Mouse (Mus musculus) 3134 (cell line): Measurements from ENCODE around the gene Nfe2l2.

ENCODE experiments used
- DNase-seq: peaks from one replicate; pipeline ENCODE4 v3.0.0-alpha.2; 2011; ENCODE audit warnings: low spot score; ENCODE audit not compliant: insufficient read length; ENCODE audit errors: extremely low read depth

The Nfe2l2 gene

GRCm38 (mm10) chr2:75704234-75705161 lies at the start of gene Nfe2l2:
Gene Nfe2l2 (minus strand): TSS chr2:75704641.
- DNase-seq, result peak; percentile 99

- no peak for DNase-seq
These were observed 48.1 kb upstream of the Nfe2l2 start for GRCm38 (mm10) chr2:75752306-75753175.

GRCm38 (mm10) chr2:75751896-75752295 lies 47.5 kb upstream of the Nfe2l2 start:
- no peak for DNase-seq

- DNase-seq, result no peak
These were observed 46.4 kb upstream of the Nfe2l2 start for GRCm38 (mm10) chr2:75750869-75751268.

- DNase-seq, result no peak
These were observed 45.7 kb upstream of the Nfe2l2 start for GRCm38 (mm10) chr2:75750043-75750718.

DNA sequence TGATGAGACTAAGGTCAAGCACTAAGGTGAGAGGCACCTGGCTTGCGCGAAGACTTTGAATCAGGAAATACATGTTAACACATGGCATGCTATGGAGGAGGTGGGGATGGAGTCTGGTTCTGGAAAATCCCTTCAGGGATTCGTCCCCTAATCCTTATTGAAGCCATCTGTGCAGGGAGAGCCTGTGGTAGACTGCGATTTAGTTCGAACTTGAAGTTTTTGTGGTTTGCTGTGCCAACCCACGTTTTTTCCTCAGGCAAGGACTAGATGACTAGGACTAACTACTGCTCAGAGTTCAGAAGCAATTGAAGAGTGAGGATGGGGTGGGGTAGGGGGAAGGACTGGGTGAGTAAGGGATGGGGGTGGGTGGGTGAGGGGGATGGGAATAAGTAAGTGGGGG lies 44.4 kb upstream of the Nfe2l2 start:
- no peak for DNase-seq

DNA sequence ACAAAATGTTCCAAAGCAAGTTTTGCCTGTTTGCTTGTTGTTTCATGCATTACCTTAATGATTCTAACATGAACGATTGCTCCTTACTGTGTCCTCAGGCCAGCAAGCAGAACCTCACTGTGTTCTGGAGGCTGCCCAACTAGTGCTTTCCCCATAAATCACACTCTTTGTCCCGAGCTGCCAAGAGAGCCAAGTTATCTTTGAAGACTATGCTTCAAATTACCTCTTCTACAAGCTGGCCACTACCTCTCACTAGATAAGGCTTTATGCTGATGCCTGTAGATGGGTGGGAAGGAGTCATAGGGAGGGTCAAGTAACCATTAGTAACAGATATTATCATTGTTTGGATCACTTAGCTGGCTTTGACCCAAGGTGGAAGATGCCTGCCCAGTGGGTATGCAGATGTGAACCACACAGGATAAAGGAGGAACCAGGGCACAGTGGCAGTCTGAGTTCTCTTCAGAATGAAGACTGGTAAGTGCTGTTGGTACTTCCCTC lies 32.6 kb upstream of the Nfe2l2 start:
- DNase-seq, result no peak

DNA sequence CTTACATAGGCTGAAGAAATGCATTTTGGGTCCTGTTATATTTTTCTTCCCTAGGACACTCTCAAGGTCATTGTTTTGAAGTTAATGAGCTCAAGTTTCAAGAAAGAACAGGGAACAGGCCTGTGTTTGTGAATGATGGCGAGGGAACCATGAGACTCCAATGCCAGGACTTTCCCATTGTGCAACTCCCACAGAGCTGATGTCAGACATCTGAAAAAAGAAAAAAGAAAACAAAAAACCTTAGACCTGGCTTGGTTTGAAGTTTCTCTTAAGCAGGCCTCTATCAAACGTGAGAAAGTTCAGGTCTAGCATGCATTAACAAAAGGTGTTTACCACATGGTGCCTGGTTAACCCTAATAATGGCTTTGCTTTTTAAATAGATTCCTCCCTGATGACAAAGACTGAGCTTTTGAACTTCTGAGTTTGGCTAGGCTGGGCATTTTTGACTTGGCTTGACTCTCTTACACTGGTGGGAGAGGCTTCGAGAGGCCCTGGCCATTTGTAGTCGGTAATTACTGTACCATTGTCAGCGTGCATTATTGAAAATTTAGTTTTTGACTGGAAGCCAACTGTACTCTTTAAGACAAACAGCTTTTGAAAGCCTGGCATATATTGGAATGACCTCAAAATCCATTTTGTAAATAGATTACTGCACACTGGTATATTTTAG lies 29.9 kb upstream of the Nfe2l2 start:
- no peak for DNase-seq

- no peak for DNase-seq
These were observed 28.7 kb upstream of the Nfe2l2 start for GRCm38 (mm10) chr2:75733177-75733576.

DNA sequence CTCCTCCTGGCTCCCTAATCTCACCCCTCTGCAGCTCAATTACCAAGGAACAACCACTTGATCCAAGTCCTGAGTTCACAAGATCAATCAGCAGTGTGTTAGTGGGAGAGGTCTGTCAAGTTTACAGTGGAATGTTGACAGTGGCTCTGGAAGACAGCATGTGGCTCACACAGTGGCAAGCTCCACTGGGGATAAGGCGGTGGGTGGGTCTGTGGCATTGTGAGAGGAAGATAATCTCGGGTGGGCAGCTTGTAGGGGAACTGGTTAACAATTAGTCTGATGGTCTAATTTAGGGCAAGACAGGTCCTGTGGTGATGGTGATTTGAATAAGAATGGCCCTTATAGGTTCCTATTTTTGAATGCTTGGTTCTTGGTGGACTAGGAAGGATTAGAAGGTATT lies 27.5 kb upstream of the Nfe2l2 start:
- DNase-seq, result no peak

DNA sequence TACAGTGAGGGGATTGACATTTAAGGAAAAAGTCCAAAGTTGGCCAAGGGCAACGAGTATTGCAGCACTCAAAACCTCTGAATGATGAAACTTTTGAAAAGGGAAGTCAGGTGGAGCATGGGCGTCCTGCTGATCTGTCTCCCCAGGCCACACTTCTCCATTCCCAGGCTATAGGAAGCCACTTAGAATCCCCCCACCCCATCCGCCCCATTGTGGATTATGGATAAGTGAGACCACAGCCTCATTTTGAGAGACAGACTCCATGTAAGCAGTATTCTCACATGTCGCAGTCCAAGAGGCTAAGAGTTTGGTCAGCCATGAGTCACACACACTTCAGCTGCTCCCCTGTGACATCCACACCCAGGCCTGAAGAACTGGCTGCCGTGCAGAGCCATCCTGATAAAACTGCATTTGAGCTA lies 26.8 kb upstream of the Nfe2l2 start:
- DNase-seq, result peak; percentile 30

DNA sequence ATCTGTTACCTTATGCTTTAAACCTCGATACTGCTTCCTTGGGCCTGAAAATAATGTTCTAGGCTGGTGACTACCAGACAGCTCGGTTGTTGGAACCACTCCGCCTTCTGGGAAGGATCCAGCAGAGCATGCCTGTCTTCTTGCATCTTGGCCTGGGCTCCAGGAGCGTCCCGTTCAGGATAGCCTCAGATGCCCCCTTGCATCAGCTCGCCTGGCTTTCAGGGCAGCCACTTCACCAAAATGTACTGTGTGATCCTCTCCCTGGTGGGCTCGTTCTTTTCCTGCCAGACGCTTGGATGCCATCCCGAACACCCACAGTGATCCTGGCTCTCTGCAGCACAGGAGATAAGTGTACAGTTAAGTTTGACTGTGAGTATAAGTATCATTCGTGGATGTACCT lies 25.6 kb upstream of the Nfe2l2 start:
- no peak for DNase-seq

DNA sequence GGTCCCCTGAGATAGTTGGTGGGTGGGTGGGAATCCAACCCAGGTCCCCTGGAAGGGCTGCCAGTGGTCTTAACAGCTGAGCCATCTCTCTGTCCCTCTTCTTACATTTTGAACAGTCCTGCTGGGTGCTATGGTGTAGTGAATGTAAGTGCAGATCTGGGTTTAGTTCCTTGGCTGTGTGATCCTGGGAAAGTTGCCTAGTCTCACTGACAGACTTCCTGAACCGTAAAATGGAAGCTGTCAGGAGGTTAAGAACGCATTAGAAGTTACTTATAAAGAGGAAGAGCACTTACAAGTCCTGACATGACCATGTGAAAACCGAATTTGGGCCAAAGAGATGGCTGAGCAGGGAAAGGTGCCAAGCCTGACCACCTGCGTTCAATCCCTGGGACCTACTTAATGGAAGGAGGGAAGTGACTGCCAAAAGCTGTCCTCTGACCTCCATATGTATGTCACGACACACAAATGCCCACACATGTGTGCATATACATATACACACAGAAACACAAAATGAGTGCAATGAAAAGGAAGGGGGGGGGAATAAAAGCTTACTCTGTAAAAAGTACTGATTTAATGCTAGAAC lies 20.5 kb upstream of the Nfe2l2 start:
- DNase-seq, result no peak

GRCm38 (mm10) chr2:75723481-75723880 lies 19.0 kb upstream of the Nfe2l2 start:
- no peak for DNase-seq

GRCm38 (mm10) chr2:75722893-75723292 lies 18.5 kb upstream of the Nfe2l2 start:
- no peak for DNase-seq

DNA sequence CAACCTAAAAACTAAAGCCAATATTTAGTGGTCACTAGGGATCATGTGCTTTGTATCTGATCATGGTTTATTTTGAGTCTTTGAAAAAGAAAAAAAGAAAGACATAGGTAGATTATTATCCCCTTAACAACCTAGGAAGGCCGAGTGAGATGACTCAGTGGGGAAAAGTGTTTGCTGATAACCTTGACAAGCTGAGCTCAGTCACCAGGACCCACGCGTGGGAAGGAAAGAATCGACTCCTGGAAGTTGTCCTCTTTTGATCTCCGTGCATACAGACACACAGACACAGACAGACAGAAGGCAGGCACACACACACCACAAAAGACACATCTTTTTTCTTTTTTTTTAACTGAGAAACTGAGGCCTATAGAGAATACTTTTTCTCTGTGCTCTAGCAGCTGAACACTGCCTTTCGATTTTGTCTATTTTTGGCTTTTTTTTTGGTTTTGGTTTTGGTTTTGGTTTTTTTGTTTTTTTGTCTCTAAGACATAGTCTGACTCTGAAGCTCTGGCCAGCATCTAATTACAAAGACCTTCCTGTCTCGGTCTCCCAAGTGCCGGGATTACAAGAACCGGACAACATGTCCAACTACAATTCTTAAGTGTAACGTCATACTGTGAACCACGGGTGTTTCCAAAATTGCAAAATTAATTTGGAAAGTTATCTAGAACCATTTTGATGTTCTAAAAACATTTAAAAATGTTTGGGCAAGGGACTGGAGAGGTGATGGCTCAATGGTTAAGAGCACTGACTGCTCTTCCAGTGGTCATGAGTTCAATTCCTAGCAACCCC lies 16.0 kb upstream of the Nfe2l2 start:
- no peak for DNase-seq

- DNase-seq, result no peak
These were observed 15.0 kb upstream of the Nfe2l2 start for GRCm38 (mm10) chr2:75719331-75719869.

GRCm38 (mm10) chr2:75716046-75717016 lies 11.9 kb upstream of the Nfe2l2 start:
- DNase-seq, result no peak
